14 mouse cellular contexts compared by ENCODE assay signal in the genomic region with DNA sequence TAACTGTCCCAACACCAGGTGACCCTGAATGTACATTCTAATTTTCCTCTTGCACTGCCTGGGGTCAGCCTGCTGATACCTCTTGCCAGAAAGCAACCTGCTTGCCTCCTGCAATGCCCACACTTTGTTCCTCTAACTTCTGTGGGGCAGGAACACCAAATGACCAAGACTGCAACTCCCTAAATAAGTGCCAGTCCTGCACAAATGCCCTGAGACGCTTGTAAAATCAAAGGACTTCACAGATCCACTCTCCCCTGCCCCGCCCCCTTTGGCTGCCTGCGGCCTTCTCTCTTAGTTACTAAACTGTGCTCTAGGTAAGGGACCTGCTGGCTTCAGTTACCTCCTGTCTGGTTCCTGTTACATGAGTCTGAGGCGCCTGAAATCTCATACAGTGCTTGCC. TPM values are rescaled to one million over a fixed set of nuclear protein-coding genes. Genes with fewer than 3 reads are reported as not detected.
DNase-seq lines count a peak whose midpoint lies in the region; ATAC-seq and TF ChIP-seq lines count a peak whose summit lies in the region.
"Had no signal": no experiment of that assay in that cellular context is flagged by ENCODE, and none has a peak within 500 bp of the region (broad histone marks: within the 10 kb centered on the region; RNA-seq: fewer than 3 reads in every experiment).

No protein-coding gene starts in this region.

- H3K27me3 ChIP-seq in liver, adult 2 months (ENCODE audit: control insufficient read depth, insufficient read depth, low read length) = no peaks in the 10 kb centered on the region
- no peaks in the 10 kb centered on the region for H3K27me3 ChIP-seq in embryonic facial prominence, embryonic 12.5 days
- H3K27me3 ChIP-seq in midbrain, embryonic 14.5 days (ENCODE audit: control insufficient read depth, insufficient read depth, low read length) = no peaks in the 10 kb centered on the region
- H3K27me3 ChIP-seq: embryonic facial prominence, embryonic 13.5 days; forebrain, embryonic 15.5 days; hindbrain, embryonic 12.5 days; liver, embryonic 13.5 days; stomach, embryonic 15.5 days had no signal

- H3K27ac ChIP-seq in liver, adult 2 months (replicated peaks; ENCODE audit: insufficient read depth, low read depth, low read length) = no peak overlapping the region
- H3K27ac ChIP-seq in embryonic facial prominence, embryonic 12.5 days = 0 out of 2 replicates have a peak overlapping the region, but pooled peaks have one; percentile 36
- no peak overlapping the region for H3K27ac ChIP-seq in midbrain, embryonic 14.5 days (replicated peaks; ENCODE audit: low read depth, low read length)
- H3K27ac ChIP-seq: embryonic facial prominence, embryonic 13.5 days; forebrain, embryonic 15.5 days; heart, embryonic 10.5 days; stomach, embryonic 15.5 days had no signal

- H3K4me2 ChIP-seq in embryonic facial prominence, embryonic 12.5 days (replicated peaks) = no peak overlapping the region
- no peak overlapping the region for H3K4me2 ChIP-seq in midbrain, embryonic 14.5 days (ENCODE audit: low read length)
- H3K4me2 ChIP-seq: embryonic facial prominence, embryonic 13.5 days; forebrain, embryonic 15.5 days; hindbrain, embryonic 12.5 days; liver, embryonic 13.5 days; stomach, embryonic 15.5 days had no signal

- peaks cover 47% of the 10 kb centered on the region for H3K79me2 ChIP-seq in liver, adult 2 months (ENCODE audit: control insufficient read depth, insufficient read depth, low read length)

- H3K4me3 ChIP-seq in liver, adult 2 months (ENCODE audit: insufficient read depth, low read depth, low read length) = no peak overlapping the region
- no peak overlapping the region for H3K4me3 ChIP-seq in embryonic facial prominence, embryonic 12.5 days
- H3K4me3 ChIP-seq in midbrain, embryonic 14.5 days (replicated peaks; ENCODE audit: low read depth, low read length) = no peak overlapping the region
- H3K4me3 ChIP-seq: embryonic facial prominence, embryonic 13.5 days; forebrain, embryonic 15.5 days; heart, embryonic 10.5 days; hindbrain, embryonic 12.5 days; liver, embryonic 13.5 days; stomach, embryonic 15.5 days had no signal

- H3K36me3 ChIP-seq in liver, adult 2 months (ENCODE audit: control insufficient read depth, insufficient read depth, low read length) = no peaks in the 10 kb centered on the region
- no peaks in the 10 kb centered on the region for H3K36me3 ChIP-seq in embryonic facial prominence, embryonic 12.5 days
- H3K36me3 ChIP-seq in midbrain, embryonic 14.5 days (ENCODE audit: control insufficient read depth, insufficient read depth, low read length) = no peaks in the 10 kb centered on the region
- H3K36me3 ChIP-seq: embryonic facial prominence, embryonic 13.5 days; forebrain, embryonic 15.5 days; heart, embryonic 10.5 days; hindbrain, embryonic 12.5 days; stomach, embryonic 15.5 days had no signal

- TF ChIP-seq CTCF in liver, adult 2 months (IDR thresholded peaks at IDR 0.05; ENCODE audit: low read depth, low read length) = no peak

- DNase-seq in adrenal gland, adult 2 months = peak; percentile 59
- DNase-seq in adrenal gland, postnatal 4 days (ENCODE audit: low spot score in 2 of 2) = no peak
- peak; percentile 67 for DNase-seq in liver, adult 2 months (ENCODE audit: extremely low read depth, low read depth, low spot score)
- no peak for DNase-seq in liver
- peak; percentile 62 to 70 for DNase-seq in kidney, postnatal 4 days
- DNase-seq in thymus, postnatal 0 days (ENCODE audit: low spot score) = no peak
- DNase-seq in midbrain, embryonic 14.5 days = no peak
- DNase-seq: liver, embryonic 13.5 days had no signal

- H3K9ac ChIP-seq in liver, adult 2 months (ENCODE audit: low read depth, low read length) = no peak overlapping the region
- H3K9ac ChIP-seq in embryonic facial prominence, embryonic 12.5 days = no peak overlapping the region
- H3K9ac ChIP-seq in midbrain, embryonic 14.5 days (replicated peaks; ENCODE audit: low read length) = no peak overlapping the region
- H3K9ac ChIP-seq: embryonic facial prominence, embryonic 13.5 days; forebrain, embryonic 15.5 days; hindbrain, embryonic 12.5 days; liver, embryonic 13.5 days; stomach, embryonic 15.5 days had no signal

- peaks cover 50% of the 10 kb centered on the region for H3K4me1 ChIP-seq in liver, adult 2 months (ENCODE audit: control insufficient read depth, insufficient read depth, low read length)
- peaks cover 81% of the 10 kb centered on the region for H3K4me1 ChIP-seq in embryonic facial prominence, embryonic 12.5 days
- H3K4me1 ChIP-seq in midbrain, embryonic 14.5 days (ENCODE audit: control insufficient read depth, insufficient read depth, low read length) = peaks cover 22% of the 10 kb centered on the region

- H3K9me3 ChIP-seq in embryonic facial prominence, embryonic 12.5 days = no peaks in the 10 kb centered on the region
- H3K9me3 ChIP-seq in midbrain, embryonic 14.5 days (ENCODE audit: control insufficient read depth, low read length) = no peaks in the 10 kb centered on the region
- H3K9me3 ChIP-seq: embryonic facial prominence, embryonic 13.5 days; forebrain, embryonic 15.5 days; heart, embryonic 10.5 days; hindbrain, embryonic 12.5 days; liver, embryonic 13.5 days; stomach, embryonic 15.5 days had no signal

- ATAC-seq in embryonic facial prominence, embryonic 12.5 days (ENCODE audit: insufficient number of reproducible peaks, insufficient read depth, low FRiP score, low TSS enrichment) = no peak
- no peak for ATAC-seq in midbrain, embryonic 14.5 days (ENCODE audit: low FRiP score, low TSS enrichment)
- ATAC-seq: forebrain, embryonic 15.5 days had no signal

- WGBS in liver, adult 2 months = 28% methylated on average over 4 of the region's 4 CpGs
- WGBS in embryonic facial prominence, embryonic 12.5 days = 34% methylated on average over 4 of the region's 4 CpGs
- WGBS in midbrain, embryonic 14.5 days = 41% methylated on average over 4 of the region's 4 CpGs

- no peak for TF ChIP-seq POLR2A in liver, adult 2 months (IDR thresholded peaks at IDR 0.05; ENCODE audit: extremely low read depth, insufficient read depth, low read length)

RNA-seq across cellular contexts. Expression of gene Map3k1, which starts 7.9 kb away (rescaled TPM):
- total RNA-seq in adrenal gland, adult 2 months (2021) = 10 to 100 TPM; 49.1 to 64.9 TPM
- polyA plus RNA-seq in adrenal gland, adult 2 months (2012; rRNA removed) = 8.3 and 8.8 TPM in 2 replicates
- total RNA-seq in adrenal gland, postnatal 4 days (2021) = 10 to 100 TPM; 82.1 to 87.5 TPM
- 7.9 and 8.7 TPM in 2 replicates for total RNA-seq in liver, adult 2 months (2014; rRNA removed)
- polyA plus RNA-seq in liver, adult 2 months (2012; rRNA removed) = 4.5 and 4.6 TPM in 2 replicates
- polyA plus RNA-seq in embryonic facial prominence, embryonic 12.5 days (2016; fragmentation: Nextera tagmentation; extraction: Ambion mirVana) = 17.9 and 18.3 TPM in 2 replicates
- 35.8 and 42.7 TPM in 2 replicates for polyA plus RNA-seq in thymus, postnatal 0 days (2015; fragmentation: Nextera tagmentation; extraction: Ambion mirVana)
- polyA plus RNA-seq in midbrain, embryonic 14.5 days (2014; fragmentation: Nextera tagmentation; extraction: Ambion mirVana) = 13.4 and 15.6 TPM in 2 replicates

Comparison
In these comparisons a context has a peak if more than half of its experiments do, and no peak if none do; other contexts are left out.
1. DNase-seq: peak in adrenal gland, adult 2 months (single experiment), liver, adult 2 months (single experiment) and kidney, postnatal 4 days (2 of 2); none in adrenal gland, postnatal 4 days (0 of 2), liver (single experiment), thymus, postnatal 0 days (single experiment) and midbrain, embryonic 14.5 days (single experiment).